Mouse (Mus musculus): Measurements from ENCODE around the gene Defa23.
"Not testable (repeated sequence)": the region's sequence is repeated elsewhere in the genome, so short reads cannot be mapped to it uniquely, and the experiment has no call there.

DNA sequence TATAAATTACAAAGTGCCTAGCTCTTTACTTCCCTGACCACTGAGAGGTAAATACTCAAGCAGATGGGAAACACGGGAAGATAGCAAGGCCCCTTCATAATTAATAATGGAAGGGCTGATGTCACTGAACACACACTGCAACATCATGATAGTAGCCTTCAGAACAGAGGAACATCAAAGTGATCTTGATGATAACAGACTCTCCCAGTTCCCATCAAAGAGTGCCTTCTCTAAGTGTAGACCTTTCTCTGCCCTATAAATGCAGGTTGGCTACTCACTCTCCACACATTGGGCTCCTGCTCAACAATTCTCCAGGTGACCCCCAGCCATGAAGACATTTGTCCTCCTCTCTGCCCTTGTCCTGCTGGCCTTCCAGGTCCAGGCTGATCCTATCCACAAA lies 9.9 kb downstream of the Defa23 start, which contains the start of gene Defa35:
- TF ChIP-seq CTCF (IDR thresholded peaks at IDR 0.05 in 2 of 3, conservative IDR thresholded peaks at IDR 0.05 in 1 of 3; ENCODE audit: control insufficient read depth in 1 of 3, insufficient read depth in 1 of 3, low read depth in 2 of 3, low read length in 3 of 3, poor library complexity in 1 of 3, severe bottlenecking in 1 of 3); RAD21 (IDR thresholded peaks at IDR 0.05; ENCODE audit: low read depth, low read length): not testable (repeated sequence)
